Mouse (Mus musculus) C3H10T1/2 (cell line): ENCODE results near the gene D10Jhu81e. TPM values are rescaled to one million over a fixed set of nuclear protein-coding genes. Genes with fewer than 3 reads are reported as not detected.

Source experiments
- polyA plus RNA-seq, 2 experiments: library from polyadenylated mRNA; unstranded; fragments of >200 nt; fragmentation: generic; extraction: Trizol; gene quantifications; one replicate each; pipeline ENCODE4 v1.2.1; 2012; ENCODE audit warnings: missing spikeins in 2 of 2

D10Jhu81e gene
- 100 to 1,000 TPM in 1 of 2 experiments, 10 to 100 TPM in 1; 34.4 to 113 TPM for polyA plus RNA-seq

GRCm38 (mm10) chr10:78169281-78170042, at the start of gene D10Jhu81e:
TSS of gene D10Jhu81e (minus strand) at chr10:78169782.

GRCm38 (mm10) chr10:78184531-78185380, 15.2 kb upstream of the D10Jhu81e start, which contains the start of gene Pwp2:
TSS of gene Pwp2 (minus strand) at chr10:78185149.

Other genes starting within 250 kb of the D10Jhu81e start
- under 1 TPM; 0.04 to 0.35 TPM for gene Trpm2, start 199.2 kb downstream of the D10Jhu81e start, polyA plus RNA-seq
- 10 to 100 TPM; 35.9 to 36.8 TPM for gene 1810043G02Rik, start 191.3 kb downstream of the D10Jhu81e start, polyA plus RNA-seq
- 10 to 100 TPM; 46.2 to 73.2 TPM for gene Pfkl, start 159.7 kb downstream of the D10Jhu81e start, polyA plus RNA-seq
- gene Dnmt3l, start 127.8 kb downstream of the D10Jhu81e start, polyA plus RNA-seq, result not detected
- not detected for gene Aire, start 126.2 kb downstream of the D10Jhu81e start, polyA plus RNA-seq
- under 1 TPM in 1 of 2 experiments, not detected in 1; 0.02 TPM for gene Icosl, start 100.5 kb downstream of the D10Jhu81e start, polyA plus RNA-seq
- gene Pwp2, start 15.4 kb upstream of the D10Jhu81e start, polyA plus RNA-seq, result 10 to 100 TPM; 11.8 to 17.0 TPM
- gene Trappc10, start 74.9 kb upstream of the D10Jhu81e start, polyA plus RNA-seq, result 10 to 100 TPM in 1 of 2 experiments, 1 to 10 TPM in 1; 5.1 to 15.5 TPM
- 100 to 1,000 TPM in 1 of 2 experiments, 10 to 100 TPM in 1; 97.7 to 119 TPM for gene Agpat3, start 182.7 kb upstream of the D10Jhu81e start, polyA plus RNA-seq
- gene Rrp1, start 243.3 kb upstream of the D10Jhu81e start, polyA plus RNA-seq, result 100 to 1,000 TPM; 168 to 304 TPM